Mouse (Mus musculus) olfactory bulb, adult 2 months (tissue): Measurements from ENCODE around the gene Zfp64. TPM values are rescaled to one million over a fixed set of nuclear protein-coding genes. Genes with fewer than 3 reads are reported as not detected.
"Not testable (repeated sequence)": the region's sequence is repeated elsewhere in the genome, so short reads cannot be mapped to it uniquely, and the experiment has no call there.

Experiments
- H3K27ac ChIP-seq: fragments of 200-500 bp; 2 replicates; pipeline ENCODE4 v1.5.1; 2012; ENCODE audit warnings: low read depth, low read length; ENCODE audit not compliant: insufficient read depth
- H3K4me1 ChIP-seq: fragments of 200-500 bp; 2 replicates; pipeline ENCODE4 v1.6.1; 2012; ENCODE audit warnings: low read length; ENCODE audit not compliant: control insufficient read depth, insufficient read depth
- H3K4me3 ChIP-seq: fragments of 200-500 bp; 2 replicates; pipeline ENCODE4 v1.5.1; 2012; ENCODE audit warnings: mild to moderate bottlenecking, low read depth, low read length, moderate library complexity; ENCODE audit not compliant: insufficient read depth
- CTCF ChIP-seq: fragments of 200-500 bp; IDR thresholded peaks from 2 replicates; pipeline ENCODE4 v1.5.1; 2012; ENCODE audit warnings: low read depth, mild to moderate bottlenecking, low read length, moderate library complexity; ENCODE audit not compliant: insufficient read depth
- POLR2A ChIP-seq: fragments of 200-500 bp; IDR thresholded peaks from 2 replicates; pipeline ENCODE4 v1.6.1; 2012; ENCODE audit warnings: mild to moderate bottlenecking, low read depth, low read length, moderate library complexity; ENCODE audit not compliant: insufficient read depth
- WGBS: fragments of 180-500 bp; shearing (Covaris S2); methylation state at CpG from one replicate; pipeline ENCODE4 v1.1.7; 2018; 5-methylcytosine and 5-hydroxymethylcytosine counted together
- polyA plus RNA-seq: library from polyadenylated mRNA; stranded (reverse); fragments of >200 nt; gene quantifications from 2 replicates; pipeline ENCODE4 v1.2.4, GENCODE M21; 2012; ENCODE audit warnings: low replicate concordance; ENCODE audit not compliant: missing spikeins, insufficient read depth, insufficient read length

Gene Zfp64
- polyA plus RNA-seq, 1 experiment: not detected

- Histone ChIP-seq H3K4me1 (no peaks in the 10 kb centered on the region), H3K27ac (no peak overlapping the region), H3K4me3 (no peak overlapping the region)
- WGBS: 83% methylated on average over 10 of the region's 10 CpGs
- no peak for TF ChIP-seq POLR2A
- TF ChIP-seq CTCF: no peak
These were observed 89.0 kb downstream of the Zfp64 start for GRCm38 (mm10) chr2:168866436-168866835.

GRCm38 (mm10) chr2:168864905-168865304 lies 90.5 kb downstream of the Zfp64 start:
- H3K4me3 ChIP-seq: no peak overlapping the region
- WGBS: 88% methylated on average over 5 of the region's 5 CpGs
- H3K4me1 ChIP-seq: no peaks in the 10 kb centered on the region
- H3K27ac ChIP-seq: no peak overlapping the region
- TF ChIP-seq POLR2A (no peak), CTCF (no peak)

GRCm38 (mm10) chr2:168862694-168863093 lies 92.7 kb downstream of the Zfp64 start:
- TF ChIP-seq POLR2A (no peak), CTCF (no peak)
- Histone ChIP-seq H3K4me3 (no peak overlapping the region), H3K4me1 (no peaks in the 10 kb centered on the region), H3K27ac (no peak overlapping the region)
- 94% methylated on average over 4 of the region's 4 CpGs for WGBS

GRCm38 (mm10) chr2:168860922-168861740 lies 94.3 kb downstream of the Zfp64 start:
- 61% methylated on average over 24 of the region's 24 CpGs for WGBS
- Histone ChIP-seq H3K27ac (no peak overlapping the region), H3K4me1 (no peaks in the 10 kb centered on the region), H3K4me3 (no peak overlapping the region)
- TF ChIP-seq POLR2A (no peak), CTCF (no peak)

- no peak overlapping the region for H3K4me3 ChIP-seq
- H3K4me1 ChIP-seq: no peaks in the 10 kb centered on the region
- 47% methylated on average over 16 of the region's 16 CpGs for WGBS
- H3K27ac ChIP-seq: no peak overlapping the region
- no peak for TF ChIP-seq CTCF
- TF ChIP-seq POLR2A: no peak
These were observed 95.2 kb downstream of the Zfp64 start for GRCm38 (mm10) chr2:168860032-168860691.

GRCm38 (mm10) chr2:168856638-168857037 lies 98.7 kb downstream of the Zfp64 start:
- WGBS: 62% methylated on average over 7 of the region's 7 CpGs
- Histone ChIP-seq H3K27ac (no peak overlapping the region), H3K4me3 (no peak overlapping the region), H3K4me1 (0 out of 2 replicates have a peak, but pooled peaks cover 1% of the 10 kb centered on the region)
- no peak for TF ChIP-seq CTCF
- TF ChIP-seq POLR2A: no peak

- TF ChIP-seq POLR2A (no peak), CTCF (no peak)
- H3K4me3 ChIP-seq: no peak overlapping the region
- H3K27ac ChIP-seq: no peak overlapping the region
- 88% methylated on average over 1 of the region's 1 CpGs for WGBS
- H3K4me1 ChIP-seq: 0 out of 2 replicates have a peak, but pooled peaks cover 4% of the 10 kb centered on the region
These were observed 100.6 kb downstream of the Zfp64 start for GRCm38 (mm10) chr2:168854777-168855176.

- not testable (repeated sequence) for H3K27ac ChIP-seq, H3K4me3 ChIP-seq, H3K4me1 ChIP-seq
- 95% methylated on average over 13 of the region's 13 CpGs for WGBS
These were observed 101.5 kb downstream of the Zfp64 start for GRCm38 (mm10) chr2:168853869-168854268.

GRCm38 (mm10) chr2:168851545-168851944 lies 103.8 kb downstream of the Zfp64 start:
- TF ChIP-seq POLR2A (no peak), CTCF (no peak)
- Histone ChIP-seq H3K4me3 (no peak overlapping the region), H3K27ac (no peak overlapping the region), H3K4me1 (0 out of 2 replicates have a peak, but pooled peaks cover 4% of the 10 kb centered on the region)
- 70% methylated on average over 10 of the region's 10 CpGs for WGBS
